Mouse (Mus musculus): Measurements from ENCODE around the gene 1700008P02Rik. TPM values are rescaled to one million over a fixed set of nuclear protein-coding genes. Genes with fewer than 3 reads are reported as not detected.

1700008P02Rik gene
- polyA plus RNA-seq (2017; shearing (Covaris generic)), result not detected

GRCm38 (mm10) chr3:6620343-6620742 is at the start of gene 1700008P02Rik:
Gene 1700008P02Rik, minus strand, starts transcription at chr3:6620443.

